Mouse (Mus musculus) megakaryocyte, embryonic 14.5 days (primary cell): Measurements from ENCODE around the gene Tbc1d2. TPM values are rescaled to one million over a fixed set of nuclear protein-coding genes. Genes with fewer than 3 reads are reported as not detected.

Source experiments
- H3K27me3 ChIP-seq: replicated peaks from 2 replicates; pipeline ENCODE3; 2012; ENCODE audit warnings: inconsistent platforms
- H3K36me3 ChIP-seq: replicated peaks from 2 replicates; pipeline ENCODE3; 2012; ENCODE audit warnings: low read length, inconsistent platforms, mixed read lengths
- H3K4me1 ChIP-seq: 2 replicates; pipeline ENCODE4 v1.6.1; 2012; ENCODE audit warnings: inconsistent platforms
- H3K4me3 ChIP-seq: replicated peaks from 2 replicates; pipeline ENCODE3; 2012; ENCODE audit warnings: moderate library complexity, mild to moderate bottlenecking, inconsistent platforms
- H3K9me3 ChIP-seq: 2 replicates; pipeline ENCODE4 v1.6.1; 2012; ENCODE audit warnings: inconsistent platforms
- FLI1 ChIP-seq: IDR thresholded peaks from 2 replicates; pipeline ENCODE4 v1.6.1; 2012; ENCODE audit warnings: low read length, inconsistent platforms, mixed read lengths
- GATA1 ChIP-seq: IDR thresholded peaks from 3 replicates; pipeline ENCODE4 v1.6.1; 2012; ENCODE audit warnings: mixed read lengths, low read length, inconsistent platforms, borderline replicate concordance
- polyA plus RNA-seq: library from polyadenylated mRNA; stranded (reverse); fragments of >175 nt; gene quantifications from 2 replicates; pipeline ENCODE4 v1.2.3, GENCODE M21; 2012; ENCODE audit warnings: low replicate concordance; ENCODE audit not compliant: insufficient read depth

Gene Tbc1d2
- polyA plus RNA-seq, result 4.5 and 7.8 TPM in 2 replicates

DNA sequence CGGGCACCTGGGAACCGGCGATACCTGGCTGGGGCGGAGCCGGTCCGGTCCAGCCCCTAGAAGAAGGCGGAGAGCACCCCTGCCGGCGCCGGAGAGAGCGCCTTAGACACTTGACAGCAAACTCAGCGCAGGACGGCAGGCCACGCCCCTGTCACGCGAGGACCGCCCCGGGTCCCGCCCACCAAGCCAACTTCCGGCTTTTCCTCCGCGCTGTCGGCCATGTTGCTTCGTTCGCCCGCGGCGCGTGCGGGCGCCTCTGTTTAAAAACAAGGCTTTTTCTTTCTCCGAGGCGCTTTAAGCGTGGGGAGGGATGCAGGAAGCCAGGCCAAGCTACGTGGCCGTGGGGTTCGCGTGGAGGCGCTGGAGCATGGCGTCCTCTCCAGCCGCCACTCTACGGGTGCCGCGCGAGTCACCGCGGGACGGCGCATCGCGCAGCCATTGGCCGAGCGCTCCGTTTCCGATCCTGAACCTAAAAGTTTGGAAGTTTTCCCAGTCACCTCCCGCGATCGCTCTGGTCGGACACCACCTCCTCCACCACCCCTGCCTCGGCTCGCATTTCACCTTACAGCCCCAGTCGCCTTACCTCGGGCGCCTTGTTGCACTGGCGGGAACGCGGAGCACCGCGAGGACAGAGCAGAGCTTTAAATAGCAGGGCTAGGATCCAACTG lies at the start of gene Tbc1d2:
Tbc1d2 (minus strand) TSS at position 124 of the 668 bp plus-strand sequence.
- Histone ChIP-seq H3K4me1 (peaks cover 50% of the 10 kb centered on the region), H3K36me3 (peaks cover 26% of the 10 kb centered on the region), H3K27me3 (peaks cover 3% of the 10 kb centered on the region), H3K9me3 (no peaks in the 10 kb centered on the region), H3K4me3 (peak within 1 kb of the TSS; percentile 98)
- TF ChIP-seq GATA1 (no peak), FLI1 (0 out of 2 replicates have a peak, but pooled peaks have one; percentile 41)

DNA sequence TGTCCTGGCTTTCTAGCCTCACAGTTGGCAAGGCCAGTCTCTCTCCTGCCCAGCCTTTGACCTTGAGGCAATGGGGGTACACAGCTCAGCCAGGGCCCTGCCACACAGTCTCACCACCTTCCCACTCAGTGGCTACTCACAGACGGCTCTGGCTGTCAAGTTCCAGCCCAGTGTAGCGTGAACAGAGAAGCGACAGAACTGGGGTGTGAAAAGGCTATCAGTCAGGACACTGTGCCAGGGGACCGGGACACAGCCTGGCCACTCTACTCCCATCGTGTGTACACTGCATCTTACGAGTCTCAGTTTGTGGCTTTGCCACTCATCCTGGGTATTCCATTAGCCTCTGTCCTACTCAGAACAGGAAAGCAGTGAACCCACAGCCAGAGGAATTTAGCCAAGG lies 46.5 kb upstream of the Tbc1d2 start:
- Histone ChIP-seq H3K27me3 (peaks cover 62% of the 10 kb centered on the region), H3K36me3 (no peaks in the 10 kb centered on the region), H3K4me3 (no peak overlapping the region), H3K4me1 (peaks cover 19% of the 10 kb centered on the region), H3K9me3 (peaks cover 7% of the 10 kb centered on the region)
- TF ChIP-seq FLI1 (no peak), GATA1 (no peak)

DNA sequence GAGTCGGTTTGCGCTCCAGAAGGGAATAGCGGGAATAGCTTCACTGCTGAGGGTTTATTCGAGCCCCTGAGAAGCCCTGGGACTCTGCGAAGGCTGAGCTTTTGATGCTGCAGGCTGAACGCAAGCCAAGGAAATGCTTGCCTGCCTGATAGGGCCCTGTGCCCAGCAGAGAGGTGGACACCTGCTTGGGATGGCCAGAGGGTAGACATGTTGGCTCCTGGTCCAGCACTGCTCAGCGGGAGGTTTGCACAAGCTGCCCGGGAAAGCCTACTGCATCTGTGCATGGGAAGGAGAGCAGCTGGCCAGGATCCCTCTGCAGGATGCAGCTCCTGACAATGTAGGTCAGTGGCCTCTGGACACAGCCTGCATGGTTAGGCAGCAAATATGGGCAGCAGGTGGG lies 40.6 kb upstream of the Tbc1d2 start:
- no peak for TF ChIP-seq FLI1
- no peak for TF ChIP-seq GATA1
- peaks cover 60% of the 10 kb centered on the region for H3K27me3 ChIP-seq
- H3K4me1 ChIP-seq, result peaks cover 30% of the 10 kb centered on the region
- peak overlapping the region; percentile 28 for H3K4me3 ChIP-seq
- H3K36me3 ChIP-seq, result no peaks in the 10 kb centered on the region
- peaks cover 13% of the 10 kb centered on the region for H3K9me3 ChIP-seq

DNA sequence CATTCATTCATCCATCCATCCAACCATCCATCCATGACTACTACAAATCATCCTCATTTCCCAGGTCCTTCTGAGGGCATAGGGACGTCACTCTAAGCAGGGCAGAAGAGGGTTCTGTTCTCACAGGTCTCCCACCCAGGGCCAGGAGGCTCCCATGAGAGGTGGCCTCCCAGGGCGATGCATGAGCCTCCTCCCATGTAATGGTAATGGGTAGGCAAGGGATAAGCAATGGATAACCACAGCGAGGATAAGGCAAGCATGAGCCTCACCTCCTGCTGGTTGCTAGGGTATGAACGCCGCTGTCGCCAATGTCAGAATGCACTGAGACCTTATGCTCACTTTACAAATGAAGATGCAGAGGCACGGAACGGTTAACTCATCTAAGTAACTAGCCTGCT lies 40.0 kb upstream of the Tbc1d2 start:
- Histone ChIP-seq H3K9me3 (peaks cover 13% of the 10 kb centered on the region), H3K4me3 (no peak overlapping the region), H3K27me3 (peaks cover 55% of the 10 kb centered on the region), H3K36me3 (no peaks in the 10 kb centered on the region), H3K4me1 (peaks cover 30% of the 10 kb centered on the region)
- no peak for TF ChIP-seq FLI1
- TF ChIP-seq GATA1, result no peak

DNA sequence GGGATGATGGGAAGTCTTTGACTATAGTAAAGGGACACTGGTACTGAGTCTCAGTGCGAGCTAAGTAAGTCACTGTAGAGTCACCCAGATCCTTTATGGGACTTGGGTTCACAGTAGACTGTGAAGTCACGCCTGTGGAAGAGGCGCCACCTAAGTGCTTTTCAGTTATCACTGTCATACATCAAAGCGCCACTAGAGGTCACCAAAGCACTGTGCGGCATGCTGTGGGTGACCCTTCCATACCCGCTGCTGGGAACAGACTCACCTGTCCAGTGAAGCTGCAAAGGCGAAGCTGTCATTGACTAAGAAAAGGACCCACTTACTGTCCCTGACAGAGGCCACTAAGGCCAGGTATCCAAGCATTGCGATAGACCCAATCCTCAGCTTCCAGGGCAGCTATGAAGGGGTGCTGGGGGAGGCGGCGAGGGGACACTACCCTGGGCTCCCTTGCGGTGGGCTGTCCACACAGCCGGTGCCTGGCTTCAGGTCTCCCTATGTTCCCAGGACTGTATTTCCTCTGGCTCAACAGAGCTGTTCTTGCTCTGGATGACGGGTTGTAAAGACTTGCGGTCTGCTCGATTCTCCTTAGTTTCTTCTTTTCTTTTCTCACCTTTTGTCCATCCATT lies 39.5 kb upstream of the Tbc1d2 start:
- no peak for TF ChIP-seq GATA1
- TF ChIP-seq FLI1, result no peak
- Histone ChIP-seq H3K9me3 (peaks cover 13% of the 10 kb centered on the region), H3K27me3 (peaks cover 50% of the 10 kb centered on the region), H3K36me3 (no peaks in the 10 kb centered on the region), H3K4me3 (no peak overlapping the region), H3K4me1 (peaks cover 30% of the 10 kb centered on the region)

DNA sequence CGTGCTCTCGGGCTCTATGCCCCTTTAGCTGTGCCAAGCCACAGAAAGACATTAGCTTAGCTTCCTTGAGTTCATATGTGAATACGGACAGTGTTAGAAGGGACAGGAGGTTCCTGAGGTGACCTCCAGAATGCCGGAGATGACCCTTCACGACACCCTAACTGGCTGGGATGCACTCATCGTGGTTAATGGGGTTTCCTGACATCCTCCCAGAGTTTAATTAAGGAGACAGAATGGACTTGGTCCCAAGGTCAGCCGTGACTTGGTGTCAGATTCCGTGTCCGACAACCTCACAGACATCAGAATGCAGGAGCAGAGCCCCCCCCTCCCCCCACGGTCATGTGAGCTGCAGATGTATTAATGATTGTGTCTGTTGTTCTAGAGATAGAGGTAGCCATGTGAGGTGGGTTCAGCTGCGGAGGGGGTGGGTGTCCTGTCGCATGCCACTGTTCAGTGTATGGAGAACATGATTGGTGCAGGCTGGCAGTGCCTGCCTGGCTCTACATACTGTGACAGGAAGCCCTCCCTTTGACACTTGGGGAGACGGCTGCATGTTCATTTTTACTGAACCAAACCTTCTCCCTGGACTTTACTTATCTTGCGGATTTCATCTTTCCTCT lies 38.3 kb upstream of the Tbc1d2 start:
- H3K27me3 ChIP-seq, result peaks cover 42% of the 10 kb centered on the region
- H3K36me3 ChIP-seq, result no peaks in the 10 kb centered on the region
- H3K4me3 ChIP-seq, result peak overlapping the region; percentile 64
- H3K4me1 ChIP-seq, result peaks cover 27% of the 10 kb centered on the region
- H3K9me3 ChIP-seq, result peaks cover 13% of the 10 kb centered on the region
- TF ChIP-seq FLI1 (no peak), GATA1 (no peak)

DNA sequence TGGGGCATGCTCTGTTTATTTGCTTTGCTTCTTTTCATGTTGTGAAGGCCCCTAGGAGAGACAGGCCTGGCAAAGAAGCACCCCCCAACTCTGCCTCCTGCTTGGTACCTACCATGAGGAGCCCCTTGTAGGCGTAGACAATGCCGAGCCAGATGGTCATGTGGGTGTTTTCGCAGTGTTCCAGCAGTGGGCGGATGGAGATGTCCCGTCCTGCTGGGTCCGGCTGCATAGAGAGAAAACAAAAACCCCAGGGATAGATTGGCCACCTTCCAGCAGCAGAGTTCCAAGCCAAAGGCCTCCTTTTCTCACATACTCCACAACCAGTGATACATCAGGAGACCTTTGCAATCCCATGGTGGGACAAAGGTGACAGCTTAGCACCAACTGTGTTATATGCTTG lies 34.2 kb upstream of the Tbc1d2 start:
- TF ChIP-seq FLI1, result no peak
- TF ChIP-seq GATA1, result no peak
- H3K4me3 ChIP-seq, result no peak overlapping the region
- H3K4me1 ChIP-seq, result peaks cover 36% of the 10 kb centered on the region
- H3K9me3 ChIP-seq, result no peaks in the 10 kb centered on the region
- H3K27me3 ChIP-seq, result peaks cover 21% of the 10 kb centered on the region
- no peaks in the 10 kb centered on the region for H3K36me3 ChIP-seq

DNA sequence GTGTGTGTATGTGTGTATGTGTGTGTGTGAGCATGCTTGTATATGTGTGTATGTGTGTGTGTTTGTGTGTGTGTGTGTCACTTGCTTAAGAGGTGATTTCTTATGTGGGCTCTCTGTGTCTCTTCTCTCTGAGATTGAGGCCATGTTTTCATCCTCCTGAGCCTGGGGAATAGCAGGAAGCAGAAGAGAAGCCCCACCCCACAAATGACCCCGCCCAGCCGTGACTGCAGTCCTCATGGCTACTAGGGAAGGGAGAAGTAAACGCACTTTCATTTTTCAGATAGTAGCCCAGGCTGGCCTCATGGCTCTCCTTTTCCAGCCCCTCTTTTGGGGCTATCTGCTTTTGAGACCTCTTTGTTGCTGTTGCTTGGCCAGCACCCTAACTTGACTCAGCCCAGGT lies 26.6 kb upstream of the Tbc1d2 start:
- Histone ChIP-seq H3K27me3 (peaks cover 8% of the 10 kb centered on the region), H3K9me3 (peaks cover 5% of the 10 kb centered on the region; the same call in 1 of the 2 replicates), H3K4me3 (no peak overlapping the region), H3K36me3 (peaks cover 3% of the 10 kb centered on the region), H3K4me1 (peaks cover 55% of the 10 kb centered on the region)
- no peak for TF ChIP-seq FLI1
- TF ChIP-seq GATA1, result no peak

DNA sequence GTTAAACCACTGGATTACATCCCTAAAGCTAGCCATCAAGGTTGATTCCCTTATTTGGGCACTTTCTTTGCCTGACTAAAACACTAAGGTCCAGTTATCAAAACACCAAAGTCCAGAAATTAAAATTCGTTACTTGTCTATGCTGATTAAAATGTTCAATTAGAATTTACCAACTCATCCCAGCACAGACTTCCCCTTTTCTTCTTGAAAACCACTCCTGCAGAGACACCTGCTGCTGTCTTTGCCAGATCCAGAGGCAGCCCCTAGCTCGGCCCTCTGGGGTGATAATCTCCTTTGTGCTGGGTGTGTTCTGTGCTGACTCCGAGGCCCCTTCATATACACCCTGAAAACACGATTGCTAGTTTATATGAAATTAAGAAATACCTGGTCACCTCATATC lies 26.0 kb upstream of the Tbc1d2 start:
- no peak for TF ChIP-seq GATA1
- TF ChIP-seq FLI1, result no peak
- H3K4me3 ChIP-seq, result peak overlapping the region; percentile 81
- H3K36me3 ChIP-seq, result peaks cover 3% of the 10 kb centered on the region
- H3K27me3 ChIP-seq, result peaks cover 3% of the 10 kb centered on the region
- H3K9me3 ChIP-seq, result peaks cover 5% of the 10 kb centered on the region; the same call in 1 of the 2 replicates
- peaks cover 50% of the 10 kb centered on the region for H3K4me1 ChIP-seq

DNA sequence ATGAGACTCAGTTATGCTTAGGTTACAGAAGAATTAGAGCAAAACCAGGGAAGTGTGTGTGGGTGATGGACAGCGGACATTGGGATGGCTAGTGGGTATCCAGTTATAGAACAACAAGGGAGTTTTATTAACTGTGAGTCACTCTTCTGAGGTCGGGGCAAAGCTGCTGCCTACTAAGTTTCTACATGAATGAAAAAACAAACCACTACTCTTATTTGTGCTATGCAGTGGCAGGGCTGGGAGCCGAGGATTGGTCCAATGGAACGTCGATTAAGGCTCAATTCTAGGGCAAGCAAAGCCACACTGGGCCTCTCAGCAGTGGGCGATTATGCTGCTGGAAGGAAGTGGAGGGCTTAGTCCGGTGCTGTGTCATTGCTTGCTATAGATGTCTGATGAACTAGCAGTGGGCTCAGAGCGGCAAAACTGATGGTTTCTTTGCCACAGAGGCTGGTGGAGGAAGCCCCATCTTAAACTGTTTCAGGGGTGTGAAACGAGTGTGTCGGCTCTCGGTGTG lies 25.3 kb upstream of the Tbc1d2 start:
- H3K4me3 ChIP-seq, result peak overlapping the region; percentile 81
- H3K36me3 ChIP-seq, result peaks cover 3% of the 10 kb centered on the region
- no peaks in the 10 kb centered on the region for H3K27me3 ChIP-seq
- TF ChIP-seq GATA1, result no peak
- no peak for TF ChIP-seq FLI1
- peaks cover 52% of the 10 kb centered on the region for H3K4me1 ChIP-seq
- H3K9me3 ChIP-seq, result peaks cover 5% of the 10 kb centered on the region; the same call in 1 of the 2 replicates

DNA sequence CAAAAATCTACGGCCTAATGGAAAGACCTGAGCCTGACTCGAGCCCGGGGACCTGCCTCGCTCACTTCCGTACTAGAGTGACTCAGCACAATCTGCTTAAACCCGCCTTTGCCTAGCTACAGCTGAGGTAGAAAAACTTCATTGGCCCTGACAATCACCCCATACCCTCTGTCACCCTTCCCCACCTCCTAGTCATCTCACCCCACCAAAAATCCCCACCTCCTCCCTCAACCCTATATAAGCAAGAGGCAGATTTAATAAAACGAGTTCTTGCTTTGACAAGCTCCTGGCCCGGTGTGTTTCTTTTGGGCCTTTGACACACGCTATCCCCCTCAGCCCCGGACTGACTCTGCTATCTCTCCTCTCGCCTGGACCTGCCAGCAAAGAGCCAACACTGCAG lies 18.6 kb upstream of the Tbc1d2 start:
- no peak overlapping the region for H3K4me3 ChIP-seq
- TF ChIP-seq GATA1, result no peak
- no peak for TF ChIP-seq FLI1
- H3K36me3 ChIP-seq, result peaks cover 3% of the 10 kb centered on the region
- H3K4me1 ChIP-seq, result peaks cover 61% of the 10 kb centered on the region
- H3K27me3 ChIP-seq, result peaks cover 2% of the 10 kb centered on the region
- peaks cover 9% of the 10 kb centered on the region; the same call in 1 of the 2 replicates for H3K9me3 ChIP-seq
